Mouse (Mus musculus) cerebellum, adult 2 months (tissue): ENCODE measurements at regions not wholly inside any gene's neighbourhood (a gene's known extent, or its start where the extent isn't known, plus 50 kb on each side); places are given as distances from the start of the nearest gene placed in this dataset.

Experiments used
- CTCF ChIP-seq: fragments of 200-500 bp; IDR thresholded peaks from 2 replicates; pipeline ENCODE4 v1.5.1; 2011; ENCODE audit warnings: low read depth, mild to moderate bottlenecking, control low read depth, low read length, moderate library complexity, borderline replicate concordance; ENCODE audit not compliant: insufficient read depth
- POLR2A ChIP-seq: fragments of 200-500 bp; IDR thresholded peaks from 2 replicates; pipeline ENCODE4 v1.6.1; 2011; ENCODE audit warnings: low read length, control low read depth, borderline replicate concordance; ENCODE audit not compliant: insufficient read depth

DNA sequence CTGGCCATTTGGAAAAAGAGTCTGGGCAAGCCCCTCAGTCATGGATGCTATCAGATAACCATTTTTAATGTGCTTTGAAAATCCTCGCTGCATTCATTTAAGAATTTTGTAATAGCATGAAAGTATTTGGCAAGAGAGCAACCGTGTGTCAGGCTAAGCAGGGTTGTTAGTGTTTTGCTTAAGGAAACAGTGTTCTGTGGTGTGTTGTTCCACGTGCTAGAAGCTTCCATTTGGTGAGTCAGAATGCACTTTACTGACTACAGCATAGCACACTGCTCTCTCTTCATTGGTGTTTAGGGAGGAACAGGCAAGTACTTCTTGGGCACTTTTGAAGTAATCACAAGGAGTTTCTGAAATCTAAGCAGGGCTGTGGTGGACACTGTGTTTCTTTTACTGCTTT is 661.0 kb upstream of the Pkn2 start:
- TF ChIP-seq CTCF (no peak), POLR2A (no peak)
